Mouse (Mus musculus): ENCODE data around the gene Abcc4. TPM values are rescaled to one million over a fixed set of nuclear protein-coding genes. Genes with fewer than 3 reads are reported as not detected.

The Abcc4 gene
- polyA plus RNA-seq, 1 experiment from 2014 or later = 4.5 TPM

GRCm38 (mm10) chr14:118705465-118705807 lies 583 bp downstream of the Abcc4 start:
- peaks cover 13% of the 10 kb centered on the region for H3K4me1 ChIP-seq (replicated peaks; ENCODE audit: control insufficient read depth, insufficient read depth, low read length)
- H3K4me3 ChIP-seq (ENCODE audit: low read depth, low read length) = peak overlapping the region; percentile 81
- H3K27me3 ChIP-seq (replicated peaks; ENCODE audit: control insufficient read depth, insufficient read depth, low read length) = peaks cover 16% of the 10 kb centered on the region; the same call in 1 of the 2 replicates
- peak overlapping the region; percentile 73 for H3K9ac ChIP-seq (ENCODE audit: low read depth, low read length)
- peak; percentile 41 for DNase-seq (ENCODE audit: low spot score)
- WGBS = 2% methylated on average over 10 of the region's 10 CpGs
- no peak overlapping the region for H3K27ac ChIP-seq (ENCODE audit: low read depth, low read length)
- peak overlapping the region; percentile 99 for H3K4me2 ChIP-seq
- H3K36me3 ChIP-seq (ENCODE audit: control insufficient read depth, insufficient read depth, low read length) = no peaks in the 10 kb centered on the region
- no peaks in the 10 kb centered on the region for H3K9me3 ChIP-seq (ENCODE audit: control insufficient read depth, low read length)
- peak; percentile 28 for ATAC-seq (replicated peaks; ENCODE audit: low FRiP score)

GRCm38 (mm10) chr14:118703363-118703762 lies 2.7 kb downstream of the Abcc4 start:
- Histone ChIP-seq H3K36me3 (ENCODE audit: control insufficient read depth, insufficient read depth, low read length) (no peaks in the 10 kb centered on the region), H3K9me3 (ENCODE audit: control insufficient read depth, low read length) (no peaks in the 10 kb centered on the region), H3K27me3 (replicated peaks; ENCODE audit: control insufficient read depth, insufficient read depth, low read length) (peaks cover 16% of the 10 kb centered on the region; the same call in 1 of the 2 replicates), H3K4me3 (ENCODE audit: low read depth, low read length) (no peak overlapping the region), H3K4me2 (no peak overlapping the region), H3K4me1 (replicated peaks; ENCODE audit: control insufficient read depth, insufficient read depth, low read length) (peaks cover 12% of the 10 kb centered on the region), H3K9ac (ENCODE audit: low read depth, low read length) (no peak overlapping the region), H3K27ac (ENCODE audit: low read depth, low read length) (no peak overlapping the region)
- ATAC-seq (replicated peaks; ENCODE audit: low FRiP score) (no peak), DNase-seq (ENCODE audit: low spot score) (no peak)
- WGBS = 84% methylated on average over 9 of the region's 9 CpGs

DNA sequence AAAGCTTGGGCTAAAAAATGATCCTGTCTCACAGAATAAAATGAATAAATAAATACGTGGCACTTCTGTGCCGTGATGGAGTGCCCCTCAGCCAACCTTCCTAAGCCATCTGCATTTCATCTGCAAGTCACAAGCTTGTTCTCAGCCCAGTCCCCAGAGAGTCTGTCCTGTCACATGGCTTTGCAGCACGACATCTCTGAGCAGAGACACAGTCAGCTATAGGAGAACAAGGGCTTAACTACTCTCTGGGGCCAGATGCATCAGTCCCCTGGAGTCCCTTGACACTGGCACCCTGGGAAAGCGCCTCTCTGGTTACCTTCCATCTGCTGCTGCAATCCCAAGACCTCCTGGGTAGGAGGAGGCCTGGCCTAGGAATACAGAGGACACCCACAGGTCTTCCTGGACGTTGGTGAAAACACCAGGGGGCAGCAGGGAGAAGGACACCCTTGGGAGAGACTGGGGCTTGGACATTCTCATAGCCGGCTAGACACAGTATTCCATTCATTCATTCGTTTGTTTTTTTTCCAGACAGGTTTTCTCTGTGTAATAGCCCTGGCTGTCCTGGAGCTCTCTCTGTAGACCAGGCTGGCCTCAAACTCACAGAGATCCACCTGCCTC lies 3.9 kb downstream of the Abcc4 start:
- Histone ChIP-seq H3K36me3 (ENCODE audit: control insufficient read depth, insufficient read depth, low read length) (no peaks in the 10 kb centered on the region), H3K9ac (ENCODE audit: low read depth, low read length) (no peak overlapping the region), H3K9me3 (ENCODE audit: control insufficient read depth, low read length) (no peaks in the 10 kb centered on the region), H3K27me3 (replicated peaks; ENCODE audit: control insufficient read depth, insufficient read depth, low read length) (peaks cover 15% of the 10 kb centered on the region; the same call in 1 of the 2 replicates), H3K4me1 (replicated peaks; ENCODE audit: control insufficient read depth, insufficient read depth, low read length) (peaks cover 12% of the 10 kb centered on the region), H3K4me2 (no peak overlapping the region), H3K4me3 (ENCODE audit: low read depth, low read length) (no peak overlapping the region), H3K27ac (ENCODE audit: low read depth, low read length) (no peak overlapping the region)
- DNase-seq (ENCODE audit: low spot score) (no peak), ATAC-seq (replicated peaks; ENCODE audit: low FRiP score) (no peak)
- 65% methylated on average over 7 of the region's 7 CpGs for WGBS

DNA sequence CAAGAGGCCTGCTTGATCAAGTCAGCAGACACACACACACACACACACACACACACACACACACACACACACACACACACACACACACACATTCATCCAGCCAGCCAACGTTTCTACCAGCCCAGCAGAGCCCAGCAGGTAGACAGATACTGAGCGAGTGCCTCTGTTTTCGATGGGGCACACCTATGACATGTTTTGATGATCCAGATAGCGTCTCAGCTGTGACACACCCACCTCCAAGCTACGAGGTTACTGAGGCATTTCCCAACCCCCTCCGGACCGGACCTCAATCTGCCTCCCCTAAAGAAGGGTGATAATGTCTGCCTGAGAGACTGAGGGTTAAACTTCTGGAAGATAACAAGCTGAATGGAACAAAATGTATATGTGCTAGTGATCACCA lies 5.4 kb downstream of the Abcc4 start:
- H3K9ac ChIP-seq (ENCODE audit: low read depth, low read length) = no peak overlapping the region
- no peak overlapping the region for H3K27ac ChIP-seq (ENCODE audit: low read depth, low read length)
- no peaks in the 10 kb centered on the region for H3K9me3 ChIP-seq (ENCODE audit: control insufficient read depth, low read length)
- H3K36me3 ChIP-seq (ENCODE audit: control insufficient read depth, insufficient read depth, low read length) = no peaks in the 10 kb centered on the region
- ATAC-seq (replicated peaks; ENCODE audit: low FRiP score) (no peak), DNase-seq (ENCODE audit: low spot score) (no peak)
- peaks cover 7% of the 10 kb centered on the region; the same call in 1 of the 2 replicates for H3K27me3 ChIP-seq (replicated peaks; ENCODE audit: control insufficient read depth, insufficient read depth, low read length)
- peaks cover 5% of the 10 kb centered on the region; the same call in 1 of the 2 replicates for H3K4me1 ChIP-seq (replicated peaks; ENCODE audit: control insufficient read depth, insufficient read depth, low read length)
- H3K4me2 ChIP-seq = no peak overlapping the region
- no peak overlapping the region for H3K4me3 ChIP-seq (ENCODE audit: low read depth, low read length)
- 57% methylated on average over 7 of the region's 7 CpGs for WGBS

DNA sequence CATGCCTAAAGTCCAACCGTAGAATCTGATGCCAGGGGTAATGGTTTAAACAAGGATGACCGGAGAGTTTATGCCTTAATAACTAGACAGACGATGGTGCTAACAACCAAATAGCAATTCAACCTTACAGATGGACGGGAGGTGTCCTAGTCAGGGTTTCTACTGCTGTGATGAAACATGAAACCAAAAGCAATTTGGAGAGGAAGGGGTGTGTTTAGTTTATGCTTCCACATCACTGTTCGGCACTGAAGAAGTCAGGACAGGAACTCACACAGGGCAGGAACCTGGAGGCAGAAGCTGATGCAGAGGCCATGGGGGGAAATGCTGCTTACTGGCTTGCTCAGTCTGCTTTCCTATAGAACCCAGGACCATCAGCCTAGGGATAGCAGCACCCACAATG lies 6.1 kb downstream of the Abcc4 start:
- DNase-seq (ENCODE audit: low spot score) (no peak), ATAC-seq (replicated peaks; ENCODE audit: low FRiP score) (no peak)
- 66% methylated on average over 5 of the region's 5 CpGs for WGBS
- no peak overlapping the region for H3K27ac ChIP-seq (ENCODE audit: low read depth, low read length)
- H3K9me3 ChIP-seq (ENCODE audit: control insufficient read depth, low read length) = no peaks in the 10 kb centered on the region
- H3K4me2 ChIP-seq = no peak overlapping the region
- 0 out of 2 replicates have a peak, but pooled peaks cover 3% of the 10 kb centered on the region for H3K4me1 ChIP-seq (replicated peaks; ENCODE audit: control insufficient read depth, insufficient read depth, low read length)
- no peak overlapping the region for H3K9ac ChIP-seq (ENCODE audit: low read depth, low read length)
- no peaks in the 10 kb centered on the region for H3K36me3 ChIP-seq (ENCODE audit: control insufficient read depth, insufficient read depth, low read length)
- H3K27me3 ChIP-seq (replicated peaks; ENCODE audit: control insufficient read depth, insufficient read depth, low read length) = peaks cover 5% of the 10 kb centered on the region; the same call in 1 of the 2 replicates
- no peak overlapping the region for H3K4me3 ChIP-seq (ENCODE audit: low read depth, low read length)

DNA sequence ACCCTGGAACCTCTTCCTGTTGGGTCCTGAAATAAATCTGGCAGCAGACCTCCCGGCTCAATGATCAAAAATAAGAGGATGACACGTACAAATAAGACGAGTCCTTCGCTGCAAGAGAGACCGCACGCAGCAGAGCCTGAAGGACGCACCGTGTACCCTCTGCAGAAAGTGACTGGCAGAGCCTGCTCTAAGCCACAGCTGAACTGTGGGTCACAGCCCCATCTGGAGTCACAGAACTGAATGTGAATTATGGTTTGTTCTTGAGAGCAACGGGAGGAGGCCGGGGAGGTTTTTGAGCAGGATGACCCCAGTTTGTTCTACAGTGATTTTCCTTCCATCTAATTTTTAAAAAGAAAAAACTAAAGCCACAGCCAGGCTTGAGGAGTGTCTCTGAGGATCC lies 6.5 kb downstream of the Abcc4 start:
- Histone ChIP-seq H3K4me1 (replicated peaks; ENCODE audit: control insufficient read depth, insufficient read depth, low read length) (0 out of 2 replicates have a peak, but pooled peaks cover 3% of the 10 kb centered on the region), H3K36me3 (ENCODE audit: control insufficient read depth, insufficient read depth, low read length) (no peaks in the 10 kb centered on the region), H3K9ac (ENCODE audit: low read depth, low read length) (no peak overlapping the region), H3K4me3 (ENCODE audit: low read depth, low read length) (no peak overlapping the region), H3K27me3 (replicated peaks; ENCODE audit: control insufficient read depth, insufficient read depth, low read length) (peaks cover 4% of the 10 kb centered on the region; the same call in 1 of the 2 replicates), H3K27ac (ENCODE audit: low read depth, low read length) (no peak overlapping the region), H3K9me3 (ENCODE audit: control insufficient read depth, low read length) (no peaks in the 10 kb centered on the region), H3K4me2 (no peak overlapping the region)
- ATAC-seq (replicated peaks; ENCODE audit: low FRiP score) (no peak), DNase-seq (ENCODE audit: low spot score) (no peak)
- WGBS = 85% methylated on average over 10 of the region's 10 CpGs

GRCm38 (mm10) chr14:118696556-118697289 lies 9.3 kb downstream of the Abcc4 start:
- no peak overlapping the region for H3K4me2 ChIP-seq
- no peak overlapping the region for H3K9ac ChIP-seq (ENCODE audit: low read depth, low read length)
- WGBS = 92% methylated on average over 16 of the region's 16 CpGs
- H3K4me3 ChIP-seq (ENCODE audit: low read depth, low read length) = no peak overlapping the region
- H3K27me3 ChIP-seq (replicated peaks; ENCODE audit: control insufficient read depth, insufficient read depth, low read length) = no peaks in the 10 kb centered on the region
- no peak for ATAC-seq (replicated peaks; ENCODE audit: low FRiP score)
- no peaks in the 10 kb centered on the region for H3K36me3 ChIP-seq (ENCODE audit: control insufficient read depth, insufficient read depth, low read length)
- DNase-seq (ENCODE audit: low spot score) = no peak
- H3K4me1 ChIP-seq (replicated peaks; ENCODE audit: control insufficient read depth, insufficient read depth, low read length) = 0 out of 2 replicates have a peak, but pooled peaks cover 3% of the 10 kb centered on the region
- no peaks in the 10 kb centered on the region for H3K9me3 ChIP-seq (ENCODE audit: control insufficient read depth, low read length)
- H3K27ac ChIP-seq (ENCODE audit: low read depth, low read length) = no peak overlapping the region

DNA sequence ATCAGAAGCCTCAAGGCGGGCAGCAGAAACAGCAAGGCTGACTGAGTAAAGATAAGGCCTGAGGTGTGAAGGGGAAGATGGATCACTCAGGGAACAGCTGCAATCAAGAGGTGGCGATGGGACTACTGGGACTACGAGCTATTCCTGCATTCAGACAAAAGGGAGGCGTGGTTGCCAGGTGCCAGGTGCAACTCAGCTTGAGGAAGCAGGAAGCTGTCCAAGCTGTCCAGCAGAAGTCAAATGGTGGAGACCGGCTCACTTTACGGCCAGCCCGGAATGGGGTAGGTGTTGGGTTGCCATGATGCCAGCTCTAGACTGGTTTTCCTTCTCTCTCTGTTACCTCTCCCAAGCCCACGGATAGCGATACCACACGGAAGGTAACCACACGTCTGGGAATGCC lies 10.2 kb downstream of the Abcc4 start:
- Histone ChIP-seq H3K9me3 (ENCODE audit: control insufficient read depth, low read length) (no peaks in the 10 kb centered on the region), H3K36me3 (ENCODE audit: control insufficient read depth, insufficient read depth, low read length) (no peaks in the 10 kb centered on the region), H3K9ac (ENCODE audit: low read depth, low read length) (no peak overlapping the region), H3K4me2 (no peak overlapping the region), H3K27ac (ENCODE audit: low read depth, low read length) (no peak overlapping the region), H3K4me1 (replicated peaks; ENCODE audit: control insufficient read depth, insufficient read depth, low read length) (0 out of 2 replicates have a peak, but pooled peaks cover 3% of the 10 kb centered on the region), H3K4me3 (ENCODE audit: low read depth, low read length) (no peak overlapping the region), H3K27me3 (replicated peaks; ENCODE audit: control insufficient read depth, insufficient read depth, low read length) (no peaks in the 10 kb centered on the region)
- ATAC-seq (replicated peaks; ENCODE audit: low FRiP score) (no peak), DNase-seq (ENCODE audit: low spot score) (no peak)
- 87% methylated on average over 11 of the region's 11 CpGs for WGBS

- H3K27me3 ChIP-seq (replicated peaks; ENCODE audit: control insufficient read depth, insufficient read depth, low read length) = no peaks in the 10 kb centered on the region
- H3K9me3 ChIP-seq (ENCODE audit: control insufficient read depth, low read length) = no peaks in the 10 kb centered on the region
- no peak overlapping the region for H3K4me2 ChIP-seq
- H3K4me1 ChIP-seq (replicated peaks; ENCODE audit: control insufficient read depth, insufficient read depth, low read length) = no peaks in the 10 kb centered on the region
- DNase-seq (ENCODE audit: low spot score) = no peak
- ATAC-seq (replicated peaks; ENCODE audit: low FRiP score) = no peak
- 81% methylated on average over 7 of the region's 7 CpGs for WGBS
- no peak overlapping the region for H3K9ac ChIP-seq (ENCODE audit: low read depth, low read length)
- no peak overlapping the region for H3K27ac ChIP-seq (ENCODE audit: low read depth, low read length)
- no peaks in the 10 kb centered on the region for H3K36me3 ChIP-seq (ENCODE audit: control insufficient read depth, insufficient read depth, low read length)
- no peak overlapping the region for H3K4me3 ChIP-seq (ENCODE audit: low read depth, low read length)
Measured at GRCm38 (mm10) chr14:118694321-118694720, 11.7 kb downstream of the Abcc4 start.

All from liver, embryonic 11.5 days (tissue).